Mouse (Mus musculus) embryonic facial prominence, embryonic 14.5 days (tissue): ENCODE measurements around the gene Men1. TPM values are rescaled to one million over a fixed set of nuclear protein-coding genes. Genes with fewer than 3 reads are reported as not detected.

Experiments used
- ATAC-seq: fragments of 200-750 bp; cut with Nextera tagmentation; 2 replicates; pipeline ENCODE4 v1.8.0; 2017; ENCODE audit warnings: low read depth, moderate number of reproducible peaks, moderate TSS enrichment
- DNase-seq: peaks from one replicate; pipeline ENCODE4 v3.0.0-alpha.2; 2015; ENCODE audit warnings: low spot score
- H3K27ac ChIP-seq: fragments of 300-500 bp; sonication (generic); replicated peaks from 2 replicates; pipeline ENCODE4 v1.5.1; 2014; ENCODE audit warnings: low read depth, mild to moderate bottlenecking, low read length, moderate library complexity
- H3K27me3 ChIP-seq: fragments of 300-500 bp; sonication (generic); replicated peaks from 2 replicates; pipeline ENCODE4 v1.6.1; 2014; ENCODE audit warnings: low read length; ENCODE audit not compliant: control insufficient read depth, insufficient read depth
- H3K36me3 ChIP-seq: fragments of 300-500 bp; sonication (generic); 2 replicates; pipeline ENCODE4 v1.6.1; 2014; ENCODE audit warnings: low read length, mixed read lengths; ENCODE audit not compliant: control insufficient read depth, insufficient read depth
- H3K4me1 ChIP-seq: fragments of 300-500 bp; sonication (generic); 2 replicates; pipeline ENCODE4 v1.6.1; 2014; ENCODE audit warnings: antibody characterized with exemption, low read length; ENCODE audit not compliant: control insufficient read depth, insufficient read depth
- H3K4me2 ChIP-seq: fragments of 300-500 bp; sonication (generic); 2 replicates; pipeline ENCODE4 v1.6.1; 2014; ENCODE audit warnings: low read depth, mild to moderate bottlenecking, low read length, moderate library complexity, mixed read lengths
- H3K4me3 ChIP-seq: fragments of 300-500 bp; sonication (generic); 2 replicates; pipeline ENCODE4 v1.5.1; 2014; ENCODE audit warnings: low read depth, mild to moderate bottlenecking, low read length
- H3K9ac ChIP-seq: fragments of 300-500 bp; sonication (generic); 2 replicates; pipeline ENCODE4 v1.6.1; 2014; ENCODE audit warnings: low read depth, mild to moderate bottlenecking, low read length, moderate library complexity, mixed read lengths
- H3K9me3 ChIP-seq: fragments of 300-500 bp; sonication (generic); 2 replicates; pipeline ENCODE4 v1.6.1; 2016; ENCODE audit warnings: low read length; ENCODE audit not compliant: control insufficient read depth
- WGBS: fragments of 180-500 bp; shearing (Covaris S2); extraction: QIAGEN DNeasy Blood & Tissue Kit; methylation state at CpG from one replicate; pipeline ENCODE4 v1.1.7; 2014; 5-methylcytosine and 5-hydroxymethylcytosine counted together
- polyA plus RNA-seq: library from polyadenylated mRNA; unstranded; fragments of >200 nt; fragmentation: Nextera tagmentation; extraction: Ambion mirVana; gene quantifications from 2 replicates; pipeline ENCODE4 v1.2.1, GENCODE M21; 2014

The Men1 gene
- polyA plus RNA-seq, 1 experiment from 2014 or later: 54.2 TPM

- H3K36me3 ChIP-seq: peaks cover 60% of the 10 kb centered on the region
- H3K9me3 ChIP-seq: no peaks in the 10 kb centered on the region
- 71% methylated on average over 15 of the region's 15 CpGs for WGBS
- ATAC-seq (no peak), DNase-seq (no peak)
- no peak overlapping the region for H3K4me3 ChIP-seq
- H3K4me1 ChIP-seq: peaks cover 13% of the 10 kb centered on the region
- no peak overlapping the region for H3K9ac ChIP-seq
- no peak overlapping the region for H3K27ac ChIP-seq
- H3K4me2 ChIP-seq: no peak overlapping the region
- H3K27me3 ChIP-seq: no peaks in the 10 kb centered on the region
Measured at GRCm38 (mm10) chr19:6339890-6340504, 5.2 kb downstream of the Men1 start.

GRCm38 (mm10) chr19:6340524-6341452, 6.0 kb downstream of the Men1 start, which contains the start of gene Map4k2:
Gene Map4k2, plus strand, starts transcription at chr19:6341135.
- peak within 1 kb of the TSS; percentile 46; the same call in 1 of the 2 replicates for H3K27ac ChIP-seq
- WGBS: 8% methylated on average over 45 of the region's 72 CpGs

GRCm38 (mm10) chr19:6341453-6342077, 6.8 kb downstream of the Men1 start:
- Histone ChIP-seq H3K4me2 (peak overlapping the region; percentile 88), H3K4me1 (peaks cover 4% of the 10 kb centered on the region), H3K27ac (peak overlapping the region; percentile 46; the same call in 1 of the 2 replicates), H3K27me3 (no peaks in the 10 kb centered on the region), H3K4me3 (peak overlapping the region; percentile 68), H3K9ac (peak overlapping the region; percentile 76), H3K36me3 (peaks cover 75% of the 10 kb centered on the region), H3K9me3 (no peaks in the 10 kb centered on the region)
- 11% methylated on average over 20 of the region's 23 CpGs for WGBS
- no peak for DNase-seq
- no peak for ATAC-seq

More at GRCm38 (mm10) chr19:6340524-6341452, 6.0 kb downstream of the Men1 start, which contains the start of gene Map4k2:
- peak; percentile 86 for DNase-seq
- Histone ChIP-seq H3K36me3 (peaks cover 67% of the 10 kb centered on the region), H3K9me3 (no peaks in the 10 kb centered on the region), H3K27me3 (no peaks in the 10 kb centered on the region), H3K9ac (peak within 1 kb of the TSS; percentile 76), H3K4me3 (peak within 1 kb of the TSS; percentile 68), H3K4me2 (peak within 1 kb of the TSS; percentile 88), H3K4me1 (peaks cover 11% of the 10 kb centered on the region)
- ATAC-seq: peak; percentile 84

- Histone ChIP-seq H3K36me3 (peaks cover 76% of the 10 kb centered on the region), H3K4me3 (no peak overlapping the region), H3K4me2 (no peak overlapping the region; the same call in 1 of the 2 replicates), H3K27me3 (no peaks in the 10 kb centered on the region), H3K4me1 (no peaks in the 10 kb centered on the region), H3K9me3 (no peaks in the 10 kb centered on the region), H3K9ac (no peak overlapping the region), H3K27ac (no peak overlapping the region)
- WGBS: 62% methylated on average over 5 of the region's 5 CpGs
- ATAC-seq (no peak), DNase-seq (no peak)
Measured at GRCm38 (mm10) chr19:6342276-6342933, 7.6 kb downstream of the Men1 start.

- H3K9me3 ChIP-seq: no peaks in the 10 kb centered on the region
- H3K4me3 ChIP-seq: no peak overlapping the region
- no peak overlapping the region for H3K9ac ChIP-seq
- H3K27ac ChIP-seq: no peak overlapping the region
- ATAC-seq (no peak), DNase-seq (no peak)
- no peaks in the 10 kb centered on the region for H3K27me3 ChIP-seq
- 83% methylated on average over 19 of the region's 19 CpGs for WGBS
- H3K4me1 ChIP-seq: no peaks in the 10 kb centered on the region
- no peak overlapping the region for H3K4me2 ChIP-seq
- H3K36me3 ChIP-seq: peaks cover 70% of the 10 kb centered on the region
Measured at GRCm38 (mm10) chr19:6343066-6343925, 8.5 kb downstream of the Men1 start.

- no peak overlapping the region for H3K4me2 ChIP-seq
- DNase-seq (no peak), ATAC-seq (no peak)
- H3K4me3 ChIP-seq: no peak overlapping the region
- no peaks in the 10 kb centered on the region for H3K9me3 ChIP-seq
- no peaks in the 10 kb centered on the region for H3K27me3 ChIP-seq
- H3K27ac ChIP-seq: no peak overlapping the region
- H3K9ac ChIP-seq: no peak overlapping the region
- H3K4me1 ChIP-seq: no peaks in the 10 kb centered on the region
- peaks cover 65% of the 10 kb centered on the region for H3K36me3 ChIP-seq
- WGBS: 93% methylated on average over 5 of the region's 5 CpGs
Measured at GRCm38 (mm10) chr19:6343996-6344395, 9.2 kb downstream of the Men1 start.

- Histone ChIP-seq H3K36me3 (peaks cover 60% of the 10 kb centered on the region), H3K4me2 (no peak overlapping the region), H3K9me3 (no peaks in the 10 kb centered on the region), H3K27ac (no peak overlapping the region), H3K4me3 (no peak overlapping the region), H3K4me1 (no peaks in the 10 kb centered on the region), H3K27me3 (no peaks in the 10 kb centered on the region), H3K9ac (no peak overlapping the region)
- no peak for DNase-seq
- no peak for ATAC-seq
- 93% methylated on average over 4 of the region's 5 CpGs for WGBS
Measured at GRCm38 (mm10) chr19:6346023-6346422, 11.2 kb downstream of the Men1 start.
